Mouse (Mus musculus) CH12.LX (cell line): ENCODE measurements around the gene Efna1.

Experiments
- CTCF ChIP-seq, 2 experiments: IDR thresholded peaks in 1 of 2; conservative IDR thresholded peaks in 1 of 2; 2 replicates each; pipeline ENCODE4 v1.5.1; 2011 to 2012; ENCODE audit warnings: low read depth in 2 of 2, low read length in 2 of 2, improper control_type of control experiment in 1 of 2, inconsistent platforms in 1 of 2, mild to moderate bottlenecking in 1 of 2, moderate library complexity in 1 of 2
- EP300 ChIP-seq: IDR thresholded peaks from 2 replicates; pipeline ENCODE4 v1.6.1; 2011; ENCODE audit warnings: low read length, improper control_type of control experiment
- ETS1 ChIP-seq: conservative IDR thresholded peaks from 2 replicates; pipeline ENCODE4 v1.6.1; 2012; ENCODE audit warnings: low read depth, mild to moderate bottlenecking, inconsistent platforms, low read length, improper control_type of control experiment, moderate library complexity
- KAT2A ChIP-seq: IDR thresholded peaks from 2 replicates; pipeline ENCODE4 v1.6.1; 2012; ENCODE audit warnings: low read length, improper control_type of control experiment, inconsistent platforms; ENCODE audit not compliant: insufficient replicate concordance
- MAFK ChIP-seq: IDR thresholded peaks from 2 replicates; pipeline ENCODE4 v1.6.1; 2011; ENCODE audit warnings: low read length, improper control_type of control experiment; ENCODE audit not compliant: insufficient replicate concordance
- MAX ChIP-seq: IDR thresholded peaks from 2 replicates; pipeline ENCODE4 v1.6.1; 2011; ENCODE audit warnings: low read length, improper control_type of control experiment
- MAZ ChIP-seq: IDR thresholded peaks from 2 replicates; pipeline ENCODE4 v1.6.1; 2012; ENCODE audit warnings: low read depth, mild to moderate bottlenecking, inconsistent platforms, low read length, improper control_type of control experiment, moderate library complexity
- POLR2A ChIP-seq: IDR thresholded peaks from 2 replicates; pipeline ENCODE4 v1.6.1; 2011; ENCODE audit warnings: low read depth, mild to moderate bottlenecking, improper control_type of control experiment, low read length
- RAD21 ChIP-seq: IDR thresholded peaks from 2 replicates; pipeline ENCODE4 v1.6.1; 2011; ENCODE audit warnings: low read depth, mild to moderate bottlenecking, low read length, improper control_type of control experiment, moderate library complexity
- SMC3 ChIP-seq: IDR thresholded peaks from 2 replicates; pipeline ENCODE4 v1.6.1; 2011; ENCODE audit warnings: low read depth, low read length, improper control_type of control experiment
- TCF12 ChIP-seq: IDR thresholded peaks from 2 replicates; pipeline ENCODE4 v1.6.1; 2014; ENCODE audit warnings: low read depth, mild to moderate bottlenecking, inconsistent platforms, low read length, improper control_type of control experiment
- UBTF ChIP-seq: IDR thresholded peaks from 2 replicates; pipeline ENCODE4 v1.6.1; 2012; ENCODE audit warnings: low read depth, mild to moderate bottlenecking, inconsistent platforms, low read length, improper control_type of control experiment, moderate library complexity
- USF2 ChIP-seq: conservative IDR thresholded peaks from 2 replicates; pipeline ENCODE4 v1.6.1; 2011; ENCODE audit warnings: low read depth, low read length, improper control_type of control experiment

DNA sequence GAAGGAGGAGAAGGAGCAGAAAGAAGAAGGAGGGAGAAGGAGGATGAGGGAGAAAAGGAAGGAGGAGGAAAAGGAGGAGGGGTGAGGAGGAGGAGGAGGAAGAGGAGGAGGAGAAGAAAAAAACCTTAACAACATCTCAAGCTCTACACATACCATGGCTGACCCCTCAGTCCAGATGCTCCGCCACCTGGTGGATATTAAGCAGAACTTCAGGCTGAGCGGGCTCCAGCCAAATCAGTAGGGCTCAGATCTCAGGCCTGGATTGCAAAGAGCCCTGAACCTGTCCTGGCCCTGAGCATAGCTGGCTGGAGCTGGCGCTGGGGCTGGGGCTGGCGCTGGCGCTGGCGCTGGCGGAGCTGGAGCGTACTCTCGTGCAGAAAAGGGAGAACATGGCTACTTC lies 27.1 kb upstream of the Efna1 start:
- TF ChIP-seq CTCF (conservative IDR thresholded peaks at IDR 0.05 in 1 of 2, IDR thresholded peaks at IDR 0.05 in 1 of 2; ENCODE audit: low read depth in 2 of 2, low read length in 2 of 2) (peak; percentile 59 to 90), POLR2A (no peak), TCF12 (no peak), RAD21 (peak; percentile 56), SMC3 (peak; percentile 88), KAT2A (no peak), UBTF (no peak), MAZ (no peak), USF2 (no peak), MAX (no peak; the same call in 1 of the 2 replicates), ETS1 (no peak), EP300 (no peak), MAFK (no peak)
